Mouse (Mus musculus): ENCODE measurements around the gene D630039A03Rik. TPM values are rescaled to one million over a fixed set of nuclear protein-coding genes. Genes with fewer than 3 reads are reported as not detected.

The D630039A03Rik gene
- polyA plus RNA-seq, 1 experiment from 2014 or later: 3.5 TPM

DNA sequence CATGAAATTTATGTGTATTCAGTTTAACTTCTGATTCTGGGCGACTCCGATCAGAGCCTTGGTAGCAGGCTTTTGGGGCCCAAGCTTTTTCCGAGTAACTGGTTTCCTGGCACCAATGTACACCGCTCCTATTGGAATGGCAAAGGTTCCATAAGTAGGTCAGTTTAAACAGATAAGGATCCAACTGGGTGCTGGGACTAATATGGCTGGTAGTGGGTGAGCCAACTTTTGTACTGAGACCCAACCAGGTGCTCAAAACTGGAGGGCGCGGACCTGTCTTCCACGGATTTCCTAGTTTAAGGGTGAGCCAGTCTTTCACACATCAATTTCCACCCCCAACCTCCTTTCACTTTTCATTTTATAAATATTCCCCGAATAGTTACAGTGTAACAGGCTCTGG, 38.9 kb upstream of the D630039A03Rik start:
- peak overlapping the region; percentile 92 for H3K27ac ChIP-seq (ENCODE audit: low read length)
- peak overlapping the region; percentile 91 for H3K9ac ChIP-seq (ENCODE audit: low read length)
- ATAC-seq (ENCODE audit: low read depth): no peak
- peaks cover 3% of the 10 kb centered on the region; the same call in 1 of the 2 replicates for H3K9me3 ChIP-seq (ENCODE audit: control insufficient read depth, low read length)
- H3K4me2 ChIP-seq (ENCODE audit: low read depth, low read length): peak overlapping the region; percentile 73
- peaks cover 17% of the 10 kb centered on the region; the same call in 1 of the 2 replicates for H3K4me1 ChIP-seq (replicated peaks; ENCODE audit: control insufficient read depth, insufficient read depth, low read length)
- H3K27me3 ChIP-seq (ENCODE audit: control insufficient read depth, insufficient read depth, low read depth, low read length): no peaks in the 10 kb centered on the region
- H3K36me3 ChIP-seq (ENCODE audit: control insufficient read depth, insufficient read depth, low read length): peaks cover 19% of the 10 kb centered on the region
- 59% methylated on average over 8 of the region's 8 CpGs for WGBS
- peak overlapping the region; percentile 83 for H3K4me3 ChIP-seq (ENCODE audit: low read length)

DNA sequence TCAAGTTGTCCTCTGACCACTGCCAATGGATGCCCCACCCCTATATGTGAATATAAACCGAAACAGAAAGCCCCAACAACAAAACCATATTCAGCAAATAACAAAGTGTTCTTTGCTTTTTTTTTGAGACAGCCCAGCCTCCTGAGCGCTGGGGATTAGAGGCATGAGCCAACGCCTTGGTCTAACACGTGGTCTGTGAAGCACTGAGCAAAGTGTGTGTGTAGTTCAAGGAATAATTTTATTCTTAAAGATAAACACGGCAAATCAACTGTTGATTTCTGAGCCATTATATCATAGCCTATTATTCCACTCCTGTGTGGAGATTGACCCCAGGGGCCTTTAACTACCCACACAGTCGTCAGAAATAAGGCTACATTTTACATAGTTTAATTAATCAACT, 38.5 kb upstream of the D630039A03Rik start:
- H3K27me3 ChIP-seq (ENCODE audit: control insufficient read depth, insufficient read depth, low read depth, low read length): no peaks in the 10 kb centered on the region
- H3K36me3 ChIP-seq (ENCODE audit: control insufficient read depth, insufficient read depth, low read length): peaks cover 22% of the 10 kb centered on the region
- peaks cover 17% of the 10 kb centered on the region; the same call in 1 of the 2 replicates for H3K4me1 ChIP-seq (replicated peaks; ENCODE audit: control insufficient read depth, insufficient read depth, low read length)
- peak overlapping the region; percentile 83 for H3K4me3 ChIP-seq (ENCODE audit: low read length)
- 67% methylated on average over 6 of the region's 6 CpGs for WGBS
- no peak overlapping the region for H3K27ac ChIP-seq (ENCODE audit: low read length)
- no peak for ATAC-seq (ENCODE audit: low read depth)
- H3K9ac ChIP-seq (ENCODE audit: low read length): no peak overlapping the region
- H3K9me3 ChIP-seq (ENCODE audit: control insufficient read depth, low read length): peaks cover 3% of the 10 kb centered on the region; the same call in 1 of the 2 replicates
- H3K4me2 ChIP-seq (ENCODE audit: low read depth, low read length): peak overlapping the region; percentile 73

DNA sequence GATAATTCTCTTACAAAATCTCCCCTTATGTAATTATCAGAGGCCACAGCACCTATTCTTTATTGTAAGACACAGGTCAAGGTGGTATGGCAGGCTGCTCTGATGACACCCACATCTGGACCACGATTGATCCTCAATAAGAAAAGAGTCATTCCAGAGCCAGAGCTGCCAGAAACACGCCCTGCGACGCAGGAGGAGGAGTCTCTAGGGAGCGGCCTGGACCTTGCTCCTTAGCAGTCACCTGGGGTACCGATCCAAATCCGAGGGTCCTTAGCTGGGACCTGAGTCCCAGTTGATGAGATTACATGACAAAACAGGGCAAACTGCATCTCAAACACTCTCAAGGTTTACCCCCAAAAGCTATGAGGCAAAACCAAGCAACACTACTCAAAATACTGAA, 37.7 kb upstream of the D630039A03Rik start:
- whole genome bisulfite sequencing: 87% methylated on average over 7 of the region's 7 CpGs
- Histone ChIP-seq H3K27me3 (ENCODE audit: control insufficient read depth, insufficient read depth, low read depth, low read length) (no peaks in the 10 kb centered on the region), H3K4me3 (ENCODE audit: low read length) (no peak overlapping the region), H3K4me1 (replicated peaks; ENCODE audit: control insufficient read depth, insufficient read depth, low read length) (peaks cover 17% of the 10 kb centered on the region; the same call in 1 of the 2 replicates), H3K4me2 (ENCODE audit: low read depth, low read length) (no peak overlapping the region), H3K9me3 (ENCODE audit: control insufficient read depth, low read length) (peaks cover 3% of the 10 kb centered on the region; the same call in 1 of the 2 replicates), H3K27ac (ENCODE audit: low read length) (no peak overlapping the region), H3K9ac (ENCODE audit: low read length) (no peak overlapping the region), H3K36me3 (ENCODE audit: control insufficient read depth, insufficient read depth, low read length) (peaks cover 28% of the 10 kb centered on the region)
- ATAC-seq (ENCODE audit: low read depth): no peak

DNA sequence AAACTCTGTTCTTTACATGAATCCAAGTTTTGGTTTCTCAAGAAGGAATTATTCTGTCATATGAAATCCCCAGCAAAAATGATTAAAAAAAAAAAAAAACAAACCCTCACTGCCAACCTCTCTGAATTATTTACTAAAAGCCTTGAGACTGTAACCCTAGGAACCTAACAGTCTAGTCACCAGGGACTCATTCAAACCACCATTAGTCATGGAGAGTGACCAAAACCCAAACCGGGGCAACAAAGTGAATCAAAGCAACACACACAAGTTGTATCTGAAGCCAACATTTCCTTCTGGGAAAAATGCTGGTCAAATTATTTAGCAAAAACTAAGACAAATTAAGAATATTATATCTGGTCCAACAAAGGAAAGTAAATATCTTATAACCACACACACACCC, 36.8 kb upstream of the D630039A03Rik start:
- ATAC-seq (ENCODE audit: low read depth): no peak
- WGBS: 89% methylated on average over 1 of the region's 1 CpGs
- Histone ChIP-seq H3K27ac (ENCODE audit: low read length) (no peak overlapping the region), H3K4me1 (replicated peaks; ENCODE audit: control insufficient read depth, insufficient read depth, low read length) (peaks cover 17% of the 10 kb centered on the region; the same call in 1 of the 2 replicates), H3K4me2 (ENCODE audit: low read depth, low read length) (no peak overlapping the region), H3K9ac (ENCODE audit: low read length) (no peak overlapping the region), H3K4me3 (ENCODE audit: low read length) (no peak overlapping the region), H3K36me3 (ENCODE audit: control insufficient read depth, insufficient read depth, low read length) (peaks cover 35% of the 10 kb centered on the region), H3K9me3 (ENCODE audit: control insufficient read depth, low read length) (peaks cover 3% of the 10 kb centered on the region; the same call in 1 of the 2 replicates), H3K27me3 (ENCODE audit: control insufficient read depth, insufficient read depth, low read depth, low read length) (no peaks in the 10 kb centered on the region)

DNA sequence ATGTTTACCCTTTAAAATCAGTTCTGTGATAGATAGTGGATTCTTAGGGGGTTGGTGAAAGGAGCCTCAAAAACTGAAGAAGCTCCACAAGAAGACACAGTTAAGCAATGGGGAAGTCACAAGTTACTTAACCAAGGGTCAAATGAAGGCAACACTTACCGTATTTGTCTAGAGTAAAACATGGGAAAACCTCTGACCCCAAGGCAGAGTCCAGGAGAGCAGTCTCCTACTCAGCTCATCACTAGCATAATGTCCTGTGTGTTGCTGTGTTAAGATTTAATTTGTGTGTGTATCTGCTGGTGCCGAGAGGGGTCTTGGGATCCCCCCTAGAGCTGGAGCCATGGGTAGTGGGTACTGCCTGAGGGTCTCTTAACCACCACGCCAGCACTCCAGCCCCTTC, 36.3 kb upstream of the D630039A03Rik start:
- Histone ChIP-seq H3K4me1 (replicated peaks; ENCODE audit: control insufficient read depth, insufficient read depth, low read length) (peaks cover 16% of the 10 kb centered on the region; the same call in 1 of the 2 replicates), H3K4me2 (ENCODE audit: low read depth, low read length) (no peak overlapping the region), H3K27ac (ENCODE audit: low read length) (no peak overlapping the region), H3K27me3 (ENCODE audit: control insufficient read depth, insufficient read depth, low read depth, low read length) (no peaks in the 10 kb centered on the region), H3K36me3 (ENCODE audit: control insufficient read depth, insufficient read depth, low read length) (peaks cover 37% of the 10 kb centered on the region), H3K4me3 (ENCODE audit: low read length) (no peak overlapping the region), H3K9ac (ENCODE audit: low read length) (no peak overlapping the region), H3K9me3 (ENCODE audit: control insufficient read depth, low read length) (peaks cover 3% of the 10 kb centered on the region; the same call in 1 of the 2 replicates)
- ATAC-seq (ENCODE audit: low read depth): no peak
- WGBS: 89% methylated on average over 3 of the region's 3 CpGs

DNA sequence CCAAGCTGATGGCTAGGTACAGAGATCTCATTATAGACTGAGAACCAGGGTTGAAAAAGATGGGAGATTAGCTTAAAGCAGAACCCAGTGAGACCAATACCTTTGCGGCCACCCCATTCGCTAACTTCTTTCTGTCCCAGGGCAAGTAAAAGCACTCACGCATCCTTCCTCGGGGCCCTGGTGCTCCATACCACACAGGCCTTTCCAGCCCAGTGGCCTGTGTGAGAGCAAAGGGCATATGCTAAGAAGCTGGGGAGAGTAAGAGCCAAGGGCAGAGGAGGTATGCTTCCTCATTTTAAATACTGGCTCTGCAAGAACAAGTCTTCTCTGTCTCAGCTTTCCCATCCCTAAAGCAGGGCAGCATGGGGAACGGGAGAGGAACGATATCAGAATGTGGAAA, 33.8 kb upstream of the D630039A03Rik start:
- no peak overlapping the region for H3K4me2 ChIP-seq (ENCODE audit: low read depth, low read length)
- no peaks in the 10 kb centered on the region for H3K27me3 ChIP-seq (ENCODE audit: control insufficient read depth, insufficient read depth, low read depth, low read length)
- H3K4me3 ChIP-seq (ENCODE audit: low read length): no peak overlapping the region
- peaks cover 9% of the 10 kb centered on the region; the same call in 1 of the 2 replicates for H3K4me1 ChIP-seq (replicated peaks; ENCODE audit: control insufficient read depth, insufficient read depth, low read length)
- H3K36me3 ChIP-seq (ENCODE audit: control insufficient read depth, insufficient read depth, low read length): peaks cover 52% of the 10 kb centered on the region
- ATAC-seq (ENCODE audit: low read depth): no peak
- H3K9ac ChIP-seq (ENCODE audit: low read length): no peak overlapping the region
- H3K27ac ChIP-seq (ENCODE audit: low read length): no peak overlapping the region
- H3K9me3 ChIP-seq (ENCODE audit: control insufficient read depth, low read length): peaks cover 3% of the 10 kb centered on the region; the same call in 1 of the 2 replicates
- 95% methylated on average over 6 of the region's 6 CpGs for WGBS

DNA sequence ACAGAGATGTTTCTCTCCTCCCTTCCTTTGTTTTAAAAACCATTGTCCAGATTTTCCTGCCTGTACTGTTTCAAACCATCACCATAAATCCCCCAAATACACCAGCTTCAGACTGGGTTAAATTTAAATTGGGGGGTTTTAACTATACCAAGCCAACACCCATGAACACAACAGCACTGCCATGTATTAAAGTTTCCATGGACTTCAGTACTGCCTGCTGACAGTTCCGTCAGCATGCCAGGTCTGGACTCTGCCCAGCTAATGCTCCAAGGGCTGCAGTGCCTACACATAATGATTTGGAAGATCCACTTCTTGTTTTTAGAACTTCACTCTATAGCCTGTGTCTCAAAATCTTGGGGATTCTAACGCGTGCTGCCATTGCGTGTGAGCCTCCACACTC, 31.4 kb upstream of the D630039A03Rik start:
- Histone ChIP-seq H3K4me3 (ENCODE audit: low read length) (no peak overlapping the region), H3K27me3 (ENCODE audit: control insufficient read depth, insufficient read depth, low read depth, low read length) (no peaks in the 10 kb centered on the region), H3K27ac (ENCODE audit: low read length) (no peak overlapping the region), H3K9ac (ENCODE audit: low read length) (no peak overlapping the region), H3K9me3 (ENCODE audit: control insufficient read depth, low read length) (peaks cover 3% of the 10 kb centered on the region; the same call in 1 of the 2 replicates), H3K4me2 (ENCODE audit: low read depth, low read length) (no peak overlapping the region), H3K4me1 (replicated peaks; ENCODE audit: control insufficient read depth, insufficient read depth, low read length) (no peaks in the 10 kb centered on the region), H3K36me3 (ENCODE audit: control insufficient read depth, insufficient read depth, low read length) (peaks cover 63% of the 10 kb centered on the region)
- WGBS: 93% methylated on average over 4 of the region's 4 CpGs
- no peak for ATAC-seq (ENCODE audit: low read depth)

DNA sequence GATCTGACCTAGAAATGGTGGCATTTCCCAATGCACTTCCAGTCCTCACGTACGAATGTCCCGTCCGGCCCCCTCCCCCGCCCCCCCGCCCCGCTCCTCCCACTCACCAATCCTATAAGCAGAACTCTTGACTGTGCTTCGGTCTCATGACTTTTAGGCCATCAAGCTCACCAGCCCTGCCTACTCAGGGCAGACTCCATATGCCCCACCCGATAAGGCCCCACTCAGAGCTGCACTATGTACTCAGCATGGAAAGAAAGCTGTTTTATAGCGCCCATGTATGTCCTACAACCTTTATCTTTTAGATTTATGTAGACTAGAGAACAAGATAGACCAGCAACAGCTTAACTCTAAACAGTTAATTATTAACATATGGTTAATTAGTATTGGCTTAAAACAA, 30.9 kb upstream of the D630039A03Rik start:
- no peak overlapping the region for H3K9ac ChIP-seq (ENCODE audit: low read length)
- 76% methylated on average over 10 of the region's 10 CpGs for WGBS
- no peak overlapping the region for H3K27ac ChIP-seq (ENCODE audit: low read length)
- peaks cover 3% of the 10 kb centered on the region; the same call in 1 of the 2 replicates for H3K9me3 ChIP-seq (ENCODE audit: control insufficient read depth, low read length)
- H3K4me1 ChIP-seq (replicated peaks; ENCODE audit: control insufficient read depth, insufficient read depth, low read length): no peaks in the 10 kb centered on the region
- H3K27me3 ChIP-seq (ENCODE audit: control insufficient read depth, insufficient read depth, low read depth, low read length): no peaks in the 10 kb centered on the region
- ATAC-seq (ENCODE audit: low read depth): no peak
- H3K36me3 ChIP-seq (ENCODE audit: control insufficient read depth, insufficient read depth, low read length): peaks cover 66% of the 10 kb centered on the region
- no peak overlapping the region for H3K4me3 ChIP-seq (ENCODE audit: low read length)
- no peak overlapping the region for H3K4me2 ChIP-seq (ENCODE audit: low read depth, low read length)

DNA sequence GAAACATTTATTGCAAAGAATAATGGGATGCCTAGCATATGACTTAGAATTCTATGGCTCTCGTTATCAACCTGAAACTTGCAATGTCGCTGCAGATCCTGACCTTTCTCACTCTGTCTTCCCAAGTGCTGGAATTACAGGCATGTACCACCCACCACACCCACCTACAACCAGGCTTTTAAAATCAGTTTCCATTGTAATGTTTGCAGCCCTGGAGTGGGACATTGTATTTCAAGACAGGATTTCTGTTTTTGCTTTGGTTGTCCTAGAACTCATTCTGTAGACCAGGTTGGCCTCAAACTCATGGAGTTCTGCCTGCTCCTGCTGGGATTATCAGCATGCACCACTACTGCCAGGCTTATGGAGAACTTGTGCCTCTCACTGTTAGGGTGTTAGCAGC, 26.8 kb upstream of the D630039A03Rik start:
- no peak for ATAC-seq (ENCODE audit: low read depth)
- no peaks in the 10 kb centered on the region for H3K27me3 ChIP-seq (ENCODE audit: control insufficient read depth, insufficient read depth, low read depth, low read length)
- 87% methylated on average over 2 of the region's 2 CpGs for WGBS
- no peaks in the 10 kb centered on the region for H3K4me1 ChIP-seq (replicated peaks; ENCODE audit: control insufficient read depth, insufficient read depth, low read length)
- no peaks in the 10 kb centered on the region for H3K9me3 ChIP-seq (ENCODE audit: control insufficient read depth, low read length)
- peaks cover 31% of the 10 kb centered on the region for H3K36me3 ChIP-seq (ENCODE audit: control insufficient read depth, insufficient read depth, low read length)
- no peak overlapping the region for H3K4me2 ChIP-seq (ENCODE audit: low read depth, low read length)
- no peak overlapping the region for H3K4me3 ChIP-seq (ENCODE audit: low read length)
- H3K9ac ChIP-seq (ENCODE audit: low read length): no peak overlapping the region
- H3K27ac ChIP-seq (ENCODE audit: low read length): no peak overlapping the region

DNA sequence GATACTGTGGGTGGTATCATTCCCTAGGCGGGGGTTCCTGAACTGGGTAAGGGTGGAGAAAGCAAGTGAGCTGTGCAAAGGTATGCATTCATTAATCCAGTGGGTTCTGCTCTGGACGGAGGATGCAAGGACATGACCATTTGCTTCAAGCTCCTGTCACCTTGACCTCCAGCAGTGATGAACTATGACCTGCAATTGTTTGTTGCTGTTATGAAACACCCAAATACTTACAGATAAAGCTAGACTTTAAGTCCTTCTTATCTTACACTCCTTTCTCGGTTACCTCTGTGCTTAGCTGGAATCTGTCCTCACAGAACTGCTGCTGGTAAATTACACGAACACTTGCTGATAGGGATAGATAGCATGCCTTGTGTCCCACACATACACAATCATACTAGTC, 24.5 kb upstream of the D630039A03Rik start:
- Histone ChIP-seq H3K27ac (ENCODE audit: low read length) (no peak overlapping the region), H3K4me3 (ENCODE audit: low read length) (no peak overlapping the region), H3K9ac (ENCODE audit: low read length) (no peak overlapping the region), H3K36me3 (ENCODE audit: control insufficient read depth, insufficient read depth, low read length) (peaks cover 19% of the 10 kb centered on the region), H3K4me1 (replicated peaks; ENCODE audit: control insufficient read depth, insufficient read depth, low read length) (no peaks in the 10 kb centered on the region), H3K27me3 (ENCODE audit: control insufficient read depth, insufficient read depth, low read depth, low read length) (no peaks in the 10 kb centered on the region), H3K4me2 (ENCODE audit: low read depth, low read length) (no peak overlapping the region), H3K9me3 (ENCODE audit: control insufficient read depth, low read length) (no peaks in the 10 kb centered on the region)
- 73% methylated on average over 4 of the region's 4 CpGs for WGBS
- no peak for ATAC-seq (ENCODE audit: low read depth)

All from lung, embryonic 16.5 days (tissue).